9 mouse cellular contexts compared by ENCODE assay signal in genomic region chr3:69205266-69206054, GRCm38 (mm10). TPM values are rescaled to one million over a fixed set of nuclear protein-coding genes. Genes with fewer than 3 reads are reported as not detected.
DNase-seq lines count a peak whose midpoint lies in the region; ATAC-seq and TF ChIP-seq lines count a peak whose summit lies in the region.
"Had no signal": no experiment of that assay in that cellular context is flagged by ENCODE, and none has a peak within 500 bp of the region (broad histone marks: within the 10 kb centered on the region; RNA-seq: fewer than 3 reads in every experiment).

No protein-coding gene starts in this region.

- intact Hi-C loops in left cerebral cortex, postnatal 10 days (cut with DNase I), result no loop called here

- no peak for TF ChIP-seq CTCF in kidney, postnatal 0 days (IDR thresholded peaks at IDR 0.05; ENCODE audit: low read depth)

- no peak overlapping the region for H3K4me2 ChIP-seq in kidney, postnatal 0 days (ENCODE audit: low read length)
- peak overlapping the region; percentile 74 for H3K4me2 ChIP-seq in myocyte (ENCODE audit: low read depth)
- no peak overlapping the region for H3K4me2 ChIP-seq in hindbrain, embryonic 11.5 days (replicated peaks; ENCODE audit: low read depth, low read length)
- H3K4me2 ChIP-seq in midbrain, embryonic 11.5 days, result no peak overlapping the region
- H3K4me2 ChIP-seq: embryonic facial prominence, embryonic 15.5 days had no signal

- no peaks in the 10 kb centered on the region for H3K9me3 ChIP-seq in kidney, postnatal 0 days (replicated peaks; ENCODE audit: low read length)
- no peaks in the 10 kb centered on the region for H3K9me3 ChIP-seq in hindbrain, embryonic 11.5 days (ENCODE audit: control insufficient read depth, low read length)
- H3K9me3 ChIP-seq in midbrain, embryonic 11.5 days (ENCODE audit: control insufficient read depth, low read length), result no peaks in the 10 kb centered on the region
- H3K9me3 ChIP-seq: embryonic facial prominence, embryonic 15.5 days had no signal

- peak; percentile 38 for DNase-seq in NIH3T3 (ENCODE audit: low read depth)
- DNase-seq in kidney, postnatal 0 days (ENCODE audit: low spot score), result peak; percentile 46
- no peak for DNase-seq in hindbrain, embryonic 11.5 days (ENCODE audit: low spot score)
- no peak for DNase-seq in frontal cortex, adult 2 months (ENCODE audit: extremely low spot score in 1 of 2, low spot score in 1 of 2)
- no peak for DNase-seq in left cerebral cortex, postnatal 10 days (ENCODE audit: extremely low spot score in 1 of 2, low spot score in 2 of 2)
- DNase-seq in midbrain, embryonic 11.5 days (ENCODE audit: low spot score, missing footprints), result no peak

- no peaks in the 10 kb centered on the region for H3K27me3 ChIP-seq in kidney, postnatal 0 days (ENCODE audit: insufficient read depth, low read length)
- H3K27me3 ChIP-seq in myocyte (ENCODE audit: control insufficient read depth, insufficient read depth, insufficient read length), result no peaks in the 10 kb centered on the region
- H3K27me3 ChIP-seq in hindbrain, embryonic 11.5 days (ENCODE audit: control insufficient read depth, insufficient read depth, low read length), result no peaks in the 10 kb centered on the region
- H3K27me3 ChIP-seq in midbrain, embryonic 11.5 days (ENCODE audit: control insufficient read depth, insufficient read depth, low read length), result no peaks in the 10 kb centered on the region
- H3K27me3 ChIP-seq: embryonic facial prominence, embryonic 15.5 days had no signal

- no peak overlapping the region for H3ac ChIP-seq in myocyte (ENCODE audit: control insufficient read depth, insufficient read length)

- H3K4me1 ChIP-seq in brown adipose tissue, adult 24 weeks (ENCODE audit: control insufficient read depth, insufficient read depth, insufficient read length, low read length), result peaks cover 5% of the 10 kb centered on the region
- no peaks in the 10 kb centered on the region for H3K4me1 ChIP-seq in kidney, postnatal 0 days (replicated peaks; ENCODE audit: insufficient read depth, low read length)
- no peaks in the 10 kb centered on the region for H3K4me1 ChIP-seq in hindbrain, embryonic 11.5 days (replicated peaks; ENCODE audit: control insufficient read depth, insufficient read depth, low read length)
- no peaks in the 10 kb centered on the region for H3K4me1 ChIP-seq in midbrain, embryonic 11.5 days (ENCODE audit: control insufficient read depth, insufficient read depth, low read length)
- H3K4me1 ChIP-seq: embryonic facial prominence, embryonic 15.5 days had no signal

- no peaks in the 10 kb centered on the region for H3K79me2 ChIP-seq in myocyte (ENCODE audit: control insufficient read depth, insufficient read depth)

- no peak for TF ChIP-seq POLR2A in myocyte (IDR thresholded peaks at IDR 0.05; ENCODE audit: insufficient read length, low read depth)

- 0 out of 2 replicates have a peak, but pooled peaks have one; percentile 25 for ATAC-seq in kidney, postnatal 0 days (replicated peaks; ENCODE audit: low FRiP score, low read depth)
- no peak for ATAC-seq in hindbrain, embryonic 11.5 days (ENCODE audit: low FRiP score)
- ATAC-seq in midbrain, embryonic 11.5 days (ENCODE audit: low FRiP score), result no peak

- no peaks in the 10 kb centered on the region for H3K36me3 ChIP-seq in kidney, postnatal 0 days (ENCODE audit: insufficient read depth, low read length)
- H3K36me3 ChIP-seq in myocyte (ENCODE audit: control insufficient read depth, insufficient read depth), result no peaks in the 10 kb centered on the region
- H3K36me3 ChIP-seq in hindbrain, embryonic 11.5 days (ENCODE audit: control insufficient read depth, insufficient read depth, low read length), result no peaks in the 10 kb centered on the region
- no peaks in the 10 kb centered on the region for H3K36me3 ChIP-seq in midbrain, embryonic 11.5 days (ENCODE audit: control insufficient read depth, insufficient read depth, low read length)
- H3K36me3 ChIP-seq: embryonic facial prominence, embryonic 15.5 days had no signal

- peak overlapping the region; percentile 47 for H3K27ac ChIP-seq in brown adipose tissue, adult 24 weeks (replicated peaks; ENCODE audit: low read depth, low read length)
- H3K27ac ChIP-seq in kidney, postnatal 0 days, result no peak overlapping the region
- no peak overlapping the region for H3K27ac ChIP-seq in hindbrain, embryonic 11.5 days (ENCODE audit: low read depth, low read length)
- no peak overlapping the region for H3K27ac ChIP-seq in midbrain, embryonic 11.5 days (ENCODE audit: low read depth, low read length)
- H3K27ac ChIP-seq: embryonic facial prominence, embryonic 15.5 days had no signal

- H3K4me3 ChIP-seq in brown adipose tissue, adult 24 weeks (ENCODE audit: insufficient read depth, low read depth, low read length), result no peak overlapping the region
- no peak overlapping the region for H3K4me3 ChIP-seq in kidney, postnatal 0 days (replicated peaks; ENCODE audit: low read depth, low read length)
- H3K4me3 ChIP-seq in myocyte, result no peak overlapping the region
- H3K4me3 ChIP-seq in hindbrain, embryonic 11.5 days (ENCODE audit: low read depth, low read length), result no peak overlapping the region
- no peak overlapping the region for H3K4me3 ChIP-seq in midbrain, embryonic 11.5 days (ENCODE audit: low read depth, low read length)
- H3K4me3 ChIP-seq: embryonic facial prominence, embryonic 15.5 days had no signal

- 34% methylated on average over 7 of the region's 7 CpGs for WGBS in kidney, postnatal 0 days
- WGBS in hindbrain, embryonic 11.5 days, result 76% methylated on average over 7 of the region's 7 CpGs
- 81% methylated on average over 7 of the region's 7 CpGs for WGBS in midbrain, embryonic 11.5 days

- no peak overlapping the region for H3K9ac ChIP-seq in kidney, postnatal 0 days (ENCODE audit: low read depth, low read length)
- no peak overlapping the region for H3K9ac ChIP-seq in hindbrain, embryonic 11.5 days (ENCODE audit: low read depth, low read length)
- H3K9ac ChIP-seq in midbrain, embryonic 11.5 days (ENCODE audit: low read length), result no peak overlapping the region
- H3K9ac ChIP-seq: embryonic facial prominence, embryonic 15.5 days had no signal

TF ChIP-seq in myocyte, 11 proteins besides CTCF, POLR2A, EP300 and RAD21:
- TF ChIP-seq SRF (IDR thresholded peaks at IDR 0.05; ENCODE audit: control insufficient read depth, insufficient read length, low read depth) (no peak), MYOD1 (IDR thresholded peaks at IDR 0.05; ENCODE audit: control insufficient read depth in 1 of 3, insufficient read length in 2 of 3, low read depth in 2 of 3) (no peak), TCF12 (IDR thresholded peaks at IDR 0.05; ENCODE audit: insufficient read depth, poor library complexity, severe bottlenecking) (no peak), CEBPB (IDR thresholded peaks at IDR 0.05; ENCODE audit: insufficient read depth, poor library complexity, severe bottlenecking) (no peak), TCF3 (IDR thresholded peaks at IDR 0.05; ENCODE audit: insufficient read length, low read depth) (no peak), MAX (IDR thresholded peaks at IDR 0.05; ENCODE audit: low read depth) (no peak), USF1 (IDR thresholded peaks at IDR 0.05; ENCODE audit: low read depth) (no peak), POLR2AphosphoS2 (IDR thresholded peaks at IDR 0.05; ENCODE audit: insufficient read length, low read depth) (no peak), MYOG (IDR thresholded peaks at IDR 0.05; ENCODE audit: control insufficient read depth in 1 of 3, insufficient read depth in 1 of 3, insufficient read length in 2 of 3, low read depth in 2 of 3) (no peak), E2F4 (IDR thresholded peaks at IDR 0.05; ENCODE audit: insufficient read depth) (no peak), REST (IDR thresholded peaks at IDR 0.05; ENCODE audit: insufficient read depth, insufficient read length) (no peak)

RNA-seq across cellular contexts. Expression of gene Arl14, which starts 16.8 kb away (rescaled TPM):
- not detected in 2 replicates for polyA plus RNA-seq in brown adipose tissue, adult 24 weeks (2012; ENCODE audit: insufficient read depth, insufficient read length, missing spikeins)
- 0.22 TPM in 1 of 2 replicates, not detected in the other for polyA plus RNA-seq in kidney, postnatal 0 days (2015; fragmentation: Nextera tagmentation; extraction: Ambion mirVana)
- polyA plus RNA-seq in myocyte (2012; fragmentation: generic; extraction: Trizol), result not detected
- not detected in 2 replicates for polyA plus RNA-seq in hindbrain, embryonic 11.5 days (2014; fragmentation: Nextera tagmentation; extraction: Ambion mirVana)
- polyA plus RNA-seq in frontal cortex, adult 2 months (2012; rRNA removed), result not detected in 2 replicates
- total RNA-seq in left cerebral cortex, postnatal 10 days (2021), result not detected
- polyA plus RNA-seq in midbrain, embryonic 11.5 days (2014; fragmentation: Nextera tagmentation; extraction: Ambion mirVana), result not detected in 2 replicates

Comparison
In these comparisons a context has a peak if more than half of its experiments do, and no peak if none do; other contexts are left out.
1. DNase-seq: peak in NIH3T3 (single experiment) and kidney, postnatal 0 days (single experiment); none in hindbrain, embryonic 11.5 days (single experiment), frontal cortex, adult 2 months (0 of 2), left cerebral cortex, postnatal 10 days (0 of 2) and midbrain, embryonic 11.5 days (single experiment).